Mouse (Mus musculus) olfactory bulb, adult 2 months (tissue): ENCODE measurements around the gene 4930432M17Rik.

Experiments
- CTCF ChIP-seq: fragments of 200-500 bp; IDR thresholded peaks from 2 replicates; pipeline ENCODE4 v1.5.1; 2012; ENCODE audit warnings: low read depth, mild to moderate bottlenecking, low read length, moderate library complexity; ENCODE audit not compliant: insufficient read depth
- POLR2A ChIP-seq: fragments of 200-500 bp; IDR thresholded peaks from 2 replicates; pipeline ENCODE4 v1.6.1; 2012; ENCODE audit warnings: mild to moderate bottlenecking, low read depth, low read length, moderate library complexity; ENCODE audit not compliant: insufficient read depth

DNA sequence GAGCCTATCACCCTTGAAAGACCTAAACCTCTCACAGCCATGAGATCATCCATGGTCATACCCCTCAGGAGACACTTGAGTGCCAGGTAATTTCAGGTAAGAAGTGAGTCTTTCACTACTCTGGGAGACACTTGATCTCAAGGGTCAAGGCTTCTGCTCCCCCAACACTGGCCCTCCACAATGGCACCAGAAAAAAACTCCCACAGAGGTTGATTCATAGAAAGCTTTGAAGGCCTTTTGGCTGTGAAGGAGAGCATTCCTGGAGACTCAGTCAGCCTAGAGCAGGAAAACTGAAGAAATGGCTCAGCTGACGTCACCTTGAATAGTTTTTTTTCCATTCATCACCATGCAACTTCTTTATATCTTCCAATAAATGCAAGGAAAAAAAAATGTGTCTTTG lies 18.4 kb upstream of the 4930432M17Rik start:
- no peak for TF ChIP-seq POLR2A
- no peak for TF ChIP-seq CTCF
